Mouse (Mus musculus) small intestine, adult 2 months (tissue): ENCODE results near the gene Slc45a1. TPM values are rescaled to one million over a fixed set of nuclear protein-coding genes. Genes with fewer than 3 reads are reported as not detected.

Source experiments
- H3K27ac ChIP-seq: fragments of 200-500 bp; 2 replicates; pipeline ENCODE4 v1.5.1; 2012; ENCODE audit warnings: low read depth, low read length, control low read depth, inconsistent platforms; ENCODE audit not compliant: insufficient read depth
- H3K27me3 ChIP-seq: fragments of 200-500 bp; 2 replicates; pipeline ENCODE4 v1.6.1; 2012; ENCODE audit warnings: mild to moderate bottlenecking, moderate library complexity, low read length, inconsistent platforms; ENCODE audit not compliant: control insufficient read depth, insufficient read depth
- H3K36me3 ChIP-seq: fragments of 200-500 bp; 2 replicates; pipeline ENCODE4 v1.6.1; 2012; ENCODE audit warnings: mild to moderate bottlenecking, low read length, control low read depth, inconsistent platforms; ENCODE audit not compliant: control insufficient read depth, insufficient read depth
- H3K4me1 ChIP-seq: fragments of 200-500 bp; 2 replicates; pipeline ENCODE4 v1.6.1; 2012; ENCODE audit warnings: low read length, inconsistent platforms, mixed read lengths; ENCODE audit not compliant: control insufficient read depth, insufficient read depth, insufficient read length
- H3K4me3 ChIP-seq: fragments of 200-500 bp; 2 replicates; pipeline ENCODE4 v1.5.1; 2012; ENCODE audit warnings: low read depth, mild to moderate bottlenecking, control low read depth, inconsistent platforms, low read length, moderate library complexity
- CTCF ChIP-seq: fragments of 200-500 bp; IDR thresholded peaks from 2 replicates; pipeline ENCODE4 v1.5.1; 2012; ENCODE audit warnings: low read depth, mild to moderate bottlenecking, control low read depth, inconsistent platforms, low read length, moderate library complexity, mixed read lengths; ENCODE audit not compliant: insufficient replicate concordance, insufficient read length; ENCODE audit errors: extremely low read depth
- POLR2A ChIP-seq: fragments of 200-500 bp; IDR thresholded peaks from 2 replicates; pipeline ENCODE4 v1.6.1; 2012; ENCODE audit warnings: low read depth, mild to moderate bottlenecking, control low read depth, inconsistent platforms, low read length, moderate library complexity
- WGBS: fragments of 180-500 bp; shearing (Covaris S2); methylation state at CpG from one replicate; pipeline ENCODE4 v1.1.7; 2018; 5-methylcytosine and 5-hydroxymethylcytosine counted together
- polyA plus RNA-seq: library from polyadenylated mRNA; depleted of rRNA; stranded (reverse); fragments of >200 nt; gene quantifications from 2 replicates; pipeline ENCODE4 v1.2.3, GENCODE M21; 2012

Slc45a1 gene
- polyA plus RNA-seq, 1 experiment: 0.38 TPM

DNA sequence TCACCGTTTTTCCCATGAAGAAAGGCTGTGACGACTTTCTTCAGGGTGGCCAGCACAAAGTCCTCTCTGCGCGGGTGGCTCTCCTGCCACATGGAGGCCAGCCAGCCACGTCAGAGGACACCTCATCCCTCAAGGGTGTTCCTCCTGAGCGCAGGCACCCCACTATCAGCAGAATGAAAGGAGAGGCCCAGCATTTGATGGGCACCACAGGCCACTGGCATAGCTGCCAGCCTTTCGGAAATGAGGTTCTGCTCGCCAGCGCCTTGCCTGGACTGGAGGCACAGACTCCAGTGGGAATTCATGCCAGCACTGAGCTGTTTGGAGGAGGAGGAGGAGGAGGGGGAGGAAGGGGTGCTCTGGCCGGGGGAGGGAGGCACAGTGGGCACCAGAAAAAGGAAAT, 16.4 kb downstream of the Slc45a1 start:
- WGBS: 70% methylated on average over 10 of the region's 10 CpGs
- no peaks in the 10 kb centered on the region for H3K4me1 ChIP-seq
- no peak overlapping the region for H3K4me3 ChIP-seq
- H3K27me3 ChIP-seq: no peaks in the 10 kb centered on the region
- H3K36me3 ChIP-seq: no peaks in the 10 kb centered on the region
- no peak for TF ChIP-seq CTCF
- no peak for TF ChIP-seq POLR2A
- H3K27ac ChIP-seq: no peak overlapping the region

DNA sequence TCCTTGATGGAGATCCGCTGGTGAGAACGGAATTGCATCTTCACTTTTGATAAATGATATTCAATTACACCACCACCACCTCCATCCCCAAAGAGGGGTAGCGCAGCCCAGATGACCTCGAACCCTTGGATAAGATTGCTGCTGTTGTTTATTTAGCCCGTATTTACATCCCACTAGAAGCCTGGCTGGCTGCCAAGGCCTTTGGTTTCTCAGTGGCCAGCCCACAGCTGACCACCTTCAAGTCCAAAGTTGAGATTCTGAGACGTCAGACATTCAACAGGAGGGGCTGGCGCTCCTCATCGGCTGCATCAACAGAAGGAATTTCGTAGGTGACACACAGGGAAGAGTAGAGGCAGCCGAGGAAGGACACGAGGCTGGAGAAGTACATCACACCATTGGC, 22.7 kb downstream of the Slc45a1 start:
- 61% methylated on average over 11 of the region's 11 CpGs for WGBS
- H3K36me3 ChIP-seq: no peaks in the 10 kb centered on the region
- H3K4me1 ChIP-seq: no peaks in the 10 kb centered on the region
- no peak overlapping the region for H3K27ac ChIP-seq
- no peak overlapping the region for H3K4me3 ChIP-seq
- no peaks in the 10 kb centered on the region for H3K27me3 ChIP-seq
- TF ChIP-seq POLR2A: no peak
- TF ChIP-seq CTCF: no peak

DNA sequence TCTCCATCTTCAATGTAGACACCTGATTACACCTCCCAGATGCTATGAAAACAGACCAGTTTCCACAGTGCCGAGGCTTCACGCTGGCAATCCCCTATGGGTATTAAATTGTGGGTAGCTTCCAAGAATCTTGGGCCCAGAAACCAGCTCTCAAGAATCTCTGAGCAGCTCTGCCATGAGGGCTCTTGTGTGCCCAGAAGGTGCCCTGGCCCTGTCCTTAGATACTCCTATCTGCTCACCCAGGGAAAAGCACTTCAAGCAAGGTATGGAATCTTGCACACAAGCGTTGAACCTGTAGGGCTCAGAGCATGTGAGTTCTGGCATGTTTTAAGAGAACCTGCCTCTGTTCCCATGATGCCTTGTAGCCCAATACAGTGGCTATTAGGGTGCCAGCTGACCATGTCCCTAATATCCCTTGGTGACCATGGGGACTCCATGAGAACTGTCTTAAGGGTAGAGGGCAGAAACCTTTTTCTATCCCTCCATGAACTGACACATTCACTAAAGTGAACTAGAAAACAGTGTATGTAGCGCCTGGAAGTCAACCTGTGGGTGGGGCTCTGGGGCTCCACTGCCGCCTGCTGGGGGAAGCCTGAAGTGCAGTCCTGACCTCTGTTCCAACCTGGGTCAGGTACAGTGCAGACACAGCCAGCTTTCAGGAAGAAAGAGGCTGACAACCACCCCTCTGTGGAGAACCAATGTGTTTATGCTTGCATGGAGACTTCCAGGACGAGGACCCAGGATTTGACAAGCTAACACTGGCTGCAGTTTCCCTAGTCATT, 25.8 kb downstream of the Slc45a1 start:
- no peak overlapping the region for H3K27ac ChIP-seq
- no peak for TF ChIP-seq POLR2A
- peak; percentile 91 for TF ChIP-seq CTCF
- 26% methylated on average over 6 of the region's 6 CpGs for WGBS
- H3K36me3 ChIP-seq: peaks cover 10% of the 10 kb centered on the region
- no peak overlapping the region for H3K4me3 ChIP-seq
- H3K27me3 ChIP-seq: no peaks in the 10 kb centered on the region
- H3K4me1 ChIP-seq: no peaks in the 10 kb centered on the region

DNA sequence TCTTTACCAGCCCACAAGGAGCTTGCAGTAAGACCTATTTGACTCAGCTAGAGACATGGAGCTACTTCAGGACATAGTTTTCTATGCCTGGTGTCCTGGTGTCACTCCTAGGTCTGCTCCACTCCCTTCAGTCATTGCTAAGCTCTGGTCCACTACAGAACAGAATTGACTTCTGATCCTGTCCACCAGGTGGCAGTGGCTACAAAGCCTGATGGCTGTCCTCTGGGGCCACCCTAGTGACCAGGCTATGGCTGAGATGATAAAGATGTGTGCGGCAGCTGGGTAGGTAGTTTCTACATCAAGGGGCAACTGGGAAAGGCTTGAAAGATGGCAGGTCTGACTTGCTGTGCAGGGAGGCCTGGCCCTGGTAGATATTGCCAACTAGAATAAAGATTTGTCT, 26.5 kb downstream of the Slc45a1 start:
- TF ChIP-seq POLR2A (no peak), CTCF (peak; percentile 81; the same call in 1 of the 2 replicates)
- no peak overlapping the region for H3K27ac ChIP-seq
- no peaks in the 10 kb centered on the region for H3K4me1 ChIP-seq
- no peak overlapping the region for H3K4me3 ChIP-seq
- 39% methylated on average over 1 of the region's 1 CpGs for WGBS
- peaks cover 14% of the 10 kb centered on the region for H3K36me3 ChIP-seq
- H3K27me3 ChIP-seq: no peaks in the 10 kb centered on the region

DNA sequence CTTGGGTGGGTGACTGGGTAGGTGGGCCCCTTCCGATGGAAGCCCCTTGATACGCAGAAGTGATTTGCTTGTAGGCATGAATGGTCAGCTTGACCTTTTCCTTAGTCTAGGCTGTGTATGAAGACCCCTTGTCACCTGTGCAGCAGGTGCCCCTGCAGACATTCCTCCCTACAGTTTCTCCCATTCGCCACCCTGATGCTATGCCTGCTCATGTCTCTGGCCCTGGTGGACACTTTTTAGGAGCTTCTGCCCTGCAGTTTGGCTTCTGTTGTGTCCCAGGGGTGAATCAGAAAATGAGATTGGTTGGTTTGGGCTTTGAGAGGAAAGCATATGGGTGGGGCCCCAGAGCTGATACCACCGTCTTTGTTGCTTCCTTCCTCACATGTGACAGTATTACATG, 27.0 kb downstream of the Slc45a1 start:
- H3K4me1 ChIP-seq: no peaks in the 10 kb centered on the region
- peaks cover 18% of the 10 kb centered on the region for H3K36me3 ChIP-seq
- no peaks in the 10 kb centered on the region for H3K27me3 ChIP-seq
- H3K27ac ChIP-seq: no peak overlapping the region
- H3K4me3 ChIP-seq: no peak overlapping the region
- WGBS: 69% methylated on average over 4 of the region's 4 CpGs
- TF ChIP-seq CTCF: no peak
- no peak for TF ChIP-seq POLR2A

DNA sequence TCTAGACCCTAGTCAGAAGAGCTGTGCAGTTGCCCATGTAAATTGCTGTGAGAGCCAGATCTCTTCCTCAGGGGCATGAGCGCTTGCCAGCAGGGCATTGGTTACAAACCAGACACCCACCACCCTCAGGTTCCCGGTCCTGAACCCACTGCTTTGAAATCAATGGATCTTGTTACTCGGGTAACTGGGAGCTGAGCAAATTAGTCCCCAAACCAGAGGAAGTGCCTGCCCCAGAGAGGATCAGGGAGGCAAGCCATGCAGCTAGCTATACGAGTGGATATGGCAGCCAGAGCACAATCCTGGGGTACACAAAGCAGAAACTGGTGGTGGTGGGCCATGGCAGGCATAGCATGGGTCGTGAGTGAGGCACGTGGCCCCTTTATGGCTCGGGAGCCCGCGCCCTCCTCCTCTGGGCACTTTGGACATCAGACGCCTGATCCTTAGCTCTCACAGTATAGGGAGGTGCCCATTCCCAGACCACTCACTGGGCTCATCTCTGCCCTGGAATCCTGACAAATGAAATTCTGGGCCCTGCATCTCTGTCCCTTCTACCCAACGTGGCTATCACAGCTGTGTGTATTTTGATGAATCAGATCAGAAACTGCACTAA, 27.7 kb downstream of the Slc45a1 start:
- WGBS: 35% methylated on average over 11 of the region's 11 CpGs
- H3K27me3 ChIP-seq: no peaks in the 10 kb centered on the region

DNA sequence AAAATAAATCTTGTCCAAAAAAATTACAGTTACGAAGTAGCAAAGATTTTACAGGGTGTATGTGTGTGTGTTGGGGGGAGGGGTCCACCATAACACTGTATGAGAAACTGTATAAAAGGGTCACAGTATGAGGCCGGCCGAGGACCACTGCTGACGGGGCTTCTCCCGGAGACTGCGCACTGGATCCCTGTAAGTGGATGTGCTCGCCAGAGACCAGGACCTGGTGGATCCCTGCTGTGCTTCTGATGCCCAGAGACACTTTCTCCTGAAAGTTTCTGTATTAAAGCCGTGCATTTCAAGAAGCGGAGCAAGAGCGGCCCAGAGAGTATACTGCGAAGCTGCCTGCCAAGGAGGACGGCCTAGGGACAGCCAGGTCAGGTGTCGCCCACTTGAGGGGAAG, 29.3 kb downstream of the Slc45a1 start:
- peaks cover 38% of the 10 kb centered on the region for H3K36me3 ChIP-seq
- H3K27ac ChIP-seq: no peak overlapping the region
- no peak overlapping the region for H3K4me3 ChIP-seq
- WGBS: 93% methylated on average over 13 of the region's 13 CpGs
- no peaks in the 10 kb centered on the region for H3K27me3 ChIP-seq
- TF ChIP-seq POLR2A (no peak), CTCF (no peak)
- H3K4me1 ChIP-seq: no peaks in the 10 kb centered on the region

More for the DNA sequence above, 27.7 kb downstream of the Slc45a1 start:
- Histone ChIP-seq H3K27ac (no peak overlapping the region), H3K4me1 (no peaks in the 10 kb centered on the region), H3K36me3 (peaks cover 21% of the 10 kb centered on the region), H3K4me3 (no peak overlapping the region)
- no peak for TF ChIP-seq CTCF
- TF ChIP-seq POLR2A: no peak

DNA sequence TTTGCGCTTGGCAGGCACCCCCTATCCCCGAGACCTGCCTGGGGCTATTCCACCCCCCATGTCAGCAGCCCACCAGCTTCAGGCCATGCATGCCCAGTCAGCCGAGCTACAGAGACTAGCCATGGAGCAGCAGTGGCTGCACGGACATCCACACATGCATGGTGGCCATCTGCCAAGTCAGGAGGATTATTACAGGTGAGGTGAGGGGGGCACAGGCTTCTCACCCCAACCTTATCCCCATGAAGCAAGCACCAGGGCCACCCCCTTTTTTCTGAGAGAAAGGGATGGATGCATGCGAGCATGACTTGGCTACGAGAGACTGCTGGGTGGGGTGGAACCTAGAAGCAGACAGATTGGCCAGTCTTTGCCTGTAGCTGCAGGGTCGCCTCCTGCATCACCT, 33.0 kb downstream of the Slc45a1 start:
- Histone ChIP-seq H3K27ac (no peak overlapping the region), H3K4me1 (peaks cover 14% of the 10 kb centered on the region), H3K4me3 (no peak overlapping the region), H3K36me3 (peaks cover 73% of the 10 kb centered on the region), H3K27me3 (no peaks in the 10 kb centered on the region)
- TF ChIP-seq CTCF (no peak), POLR2A (no peak)
- 91% methylated on average over 7 of the region's 7 CpGs for WGBS
